Mouse (Mus musculus) liver, embryonic 14 days (tissue): ENCODE measurements around the gene Gm5286. TPM values are rescaled to one million over a fixed set of nuclear protein-coding genes. Genes with fewer than 3 reads are reported as not detected.

Experiments used
- polyA plus RNA-seq: library from polyadenylated mRNA; depleted of rRNA; stranded (reverse); fragments of >200 nt; gene quantifications from 2 replicates; pipeline ENCODE4 v1.2.3, GENCODE M21; 2012; rRNA removed

Gm5286 gene
- not detected in 2 replicates for polyA plus RNA-seq

DNA sequence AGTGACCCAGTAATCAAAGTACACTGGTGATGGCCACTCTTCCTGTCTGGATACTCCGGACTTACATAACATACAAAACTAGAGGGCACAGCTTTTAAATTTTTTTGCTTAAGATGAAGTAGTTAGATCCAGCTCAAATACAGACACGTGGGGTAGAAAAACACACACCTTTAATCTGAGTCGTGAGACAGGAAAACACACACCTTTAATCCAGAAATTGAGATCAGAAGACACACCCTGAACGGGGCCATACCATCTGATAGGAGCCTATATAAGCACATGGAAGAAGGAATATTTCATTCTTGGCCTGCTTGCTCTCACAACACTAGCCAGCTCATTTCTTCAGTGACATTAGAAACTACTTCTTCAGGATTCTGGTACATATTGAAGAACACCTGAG lies at the start of gene Gm5286:
TSS of gene Gm5286 (plus strand) at position 301 of the 400 bp plus-strand sequence.

GRCm38 (mm10) chr3:94178093-94178492 lies 18.4 kb upstream of the Gm5286 start, which contains the start of gene Gm10696:
TSS of gene Gm10696 (minus strand) at chr3:94178193.

Other genes starting within 250 kb of the Gm5286 start
- gene Tdpoz5, start 235.4 kb upstream of the Gm5286 start, polyA plus RNA-seq, result not detected in 2 replicates
- gene Gm9125, start 141.8 kb upstream of the Gm5286 start, polyA plus RNA-seq, result not detected in 2 replicates
- not detected in 2 replicates for gene Gm10697, start 124.1 kb upstream of the Gm5286 start, polyA plus RNA-seq
- gene Gm10696, start 18.5 kb upstream of the Gm5286 start, polyA plus RNA-seq, result not detected in 2 replicates
- not detected in 2 replicates for gene Gm4778, start 67.3 kb downstream of the Gm5286 start, polyA plus RNA-seq
- 1.2 and 1.3 TPM in 2 replicates for gene Them4, start 113.4 kb downstream of the Gm5286 start, polyA plus RNA-seq
- gene Them5, start 145.4 kb downstream of the Gm5286 start, polyA plus RNA-seq, result not detected in 2 replicates
- 0.02 and 0.03 TPM in 2 replicates for gene C2cd4d, start 165.7 kb downstream of the Gm5286 start, polyA plus RNA-seq
- gene Rorc, start 176.1 kb downstream of the Gm5286 start, polyA plus RNA-seq, result 0.57 and 0.76 TPM in 2 replicates
- 0.01 TPM in 2 replicates for gene Lingo4, start 201.8 kb downstream of the Gm5286 start, polyA plus RNA-seq
- 2.4 and 3.3 TPM in 2 replicates for gene Tdrkh, start 216.6 kb downstream of the Gm5286 start, polyA plus RNA-seq
- gene Mrpl9, start 246.6 kb downstream of the Gm5286 start, polyA plus RNA-seq, result 35.3 and 41.5 TPM in 2 replicates
- gene Oaz3, start 247.2 kb downstream of the Gm5286 start, polyA plus RNA-seq, result 0.03 TPM in 1 of 2 replicates, not detected in the other